Mouse (Mus musculus) bone marrow, adult 2 months (tissue): ENCODE measurements around the gene Zfp169.

Experiments
- CTCF ChIP-seq: fragments of 200-500 bp; IDR thresholded peaks from 2 replicates; pipeline ENCODE4 v1.5.1; 2011; ENCODE audit warnings: low read length, control low read depth; ENCODE audit not compliant: control insufficient read depth, insufficient read depth
- POLR2A ChIP-seq: fragments of 200-500 bp; IDR thresholded peaks from 2 replicates; pipeline ENCODE4 v1.6.1; 2011; ENCODE audit warnings: low read depth, mild to moderate bottlenecking, control low read depth, low read length, borderline replicate concordance; ENCODE audit not compliant: control insufficient read depth

DNA sequence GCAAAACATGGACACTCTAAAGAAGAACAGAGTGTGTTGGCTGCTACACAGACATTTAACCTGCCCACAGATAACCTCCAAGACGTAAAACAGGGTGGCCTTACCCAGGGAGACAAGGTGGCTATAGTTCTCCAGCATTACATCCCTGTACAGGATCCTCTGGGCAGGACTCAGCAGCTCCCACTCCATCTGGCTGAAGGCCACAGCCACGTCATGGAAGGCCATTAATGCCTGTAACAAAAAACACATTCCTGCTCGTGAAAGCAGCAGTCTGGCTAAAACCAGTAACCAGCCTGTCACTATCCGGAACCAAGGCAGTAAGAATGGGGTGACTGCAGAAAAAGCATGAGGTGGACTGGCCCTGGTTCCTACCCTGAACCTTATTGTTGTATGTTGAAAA, 14.6 kb downstream of the Zfp169 start:
- TF ChIP-seq CTCF (no peak), POLR2A (no peak)
